Mouse (Mus musculus): ENCODE measurements at regions not wholly inside any gene's neighbourhood (a gene's known extent, or its start where the extent isn't known, plus 50 kb on each side); places are given as distances from the start of the nearest gene placed in this dataset.

DNA sequence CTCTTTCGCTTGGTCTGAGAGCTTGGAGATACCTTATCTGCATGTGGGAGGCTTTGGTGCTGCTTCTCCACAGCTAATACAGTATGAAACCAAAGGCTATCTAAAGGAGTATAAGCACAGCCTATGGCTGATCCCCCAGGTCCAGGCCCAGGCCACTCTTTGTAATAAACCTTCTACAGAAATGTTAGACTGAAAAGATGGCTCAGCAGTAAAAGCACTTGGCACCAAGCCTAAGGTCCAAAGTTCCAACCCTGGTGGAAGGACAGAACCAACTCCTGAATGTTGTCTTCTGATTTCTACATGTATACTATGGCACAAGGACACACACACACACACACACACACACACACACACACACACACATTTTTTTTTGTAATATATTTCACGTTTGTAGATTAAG, 1397.2 kb upstream of the Cntnap5a start:
- DNase-seq = no peak

DNA sequence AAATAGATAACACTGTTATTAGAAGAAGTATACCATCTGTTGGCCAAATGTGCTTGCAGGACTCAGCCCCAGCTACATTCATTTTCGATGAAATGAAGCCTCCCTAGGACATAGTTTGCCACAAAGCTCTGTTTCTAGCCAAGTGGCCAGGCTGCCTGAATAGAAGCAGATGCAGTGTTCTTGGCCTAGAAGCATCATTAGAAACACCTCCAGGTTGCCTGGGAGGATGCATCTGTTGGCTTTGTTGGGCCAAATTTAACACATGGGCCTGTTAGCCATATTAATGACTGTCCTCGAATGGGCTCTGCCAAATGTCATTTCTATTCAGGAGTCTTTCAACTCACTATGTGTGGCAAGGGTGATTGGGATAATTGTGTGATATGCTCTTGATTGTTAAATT, 1354.0 kb upstream of the Cntnap5a start:
- no peak for DNase-seq

DNA sequence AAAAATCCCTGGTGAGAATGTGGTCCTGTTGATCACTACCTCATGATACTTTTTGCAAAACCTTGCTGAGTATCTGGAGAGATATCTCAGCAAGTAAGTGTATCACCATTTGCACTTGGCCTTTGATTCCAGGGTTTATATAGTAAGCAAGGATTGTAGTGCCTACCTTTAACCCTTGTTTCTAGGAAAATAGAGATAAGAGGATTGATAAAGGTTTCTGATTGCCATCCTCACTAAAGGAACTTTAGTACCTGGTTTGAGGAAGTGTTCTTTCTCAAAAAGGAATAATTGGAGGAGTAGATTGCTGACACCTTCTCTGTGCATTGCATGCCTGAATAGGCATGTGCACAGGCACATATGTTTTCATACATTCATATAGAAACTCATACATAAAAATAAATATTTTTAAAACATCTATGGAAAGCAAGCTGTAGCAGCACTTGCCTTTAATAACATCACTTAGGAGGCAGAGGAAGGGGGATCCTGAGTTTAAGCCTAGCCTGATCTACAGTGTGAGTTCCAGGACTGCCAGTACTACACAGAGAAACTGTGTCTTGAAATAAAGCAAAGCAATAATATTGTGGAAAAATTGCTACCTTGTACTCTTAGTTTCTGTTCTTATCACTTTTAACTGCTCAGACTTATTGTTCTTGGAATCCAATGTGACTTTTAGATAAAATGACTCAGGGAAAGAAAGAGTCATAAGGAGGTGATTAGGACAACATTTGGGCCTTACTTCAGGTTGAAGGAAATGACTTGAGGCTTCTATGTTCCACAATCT, 1326.2 kb upstream of the Cntnap5a start:
- DNase-seq = no peak

DNA sequence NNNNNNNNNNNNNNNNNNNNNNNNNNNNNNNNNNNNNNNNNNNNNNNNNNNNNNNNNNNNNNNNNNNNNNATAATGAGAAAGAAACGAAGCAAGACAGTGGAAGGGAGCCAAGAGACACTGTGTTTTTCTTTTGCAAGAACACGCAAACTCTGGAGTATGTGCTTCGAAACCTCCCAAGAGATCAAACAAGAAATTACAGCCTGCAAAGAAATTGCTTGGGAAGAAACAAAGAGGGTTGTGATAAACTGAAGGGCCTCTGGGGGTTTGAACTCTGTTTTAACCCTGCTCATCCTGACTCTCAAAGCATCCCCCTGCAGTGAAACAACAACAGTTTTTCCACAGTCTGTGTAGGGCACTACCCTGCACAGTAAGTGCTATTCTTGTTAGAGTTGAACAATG, 1292.5 kb upstream of the Cntnap5a start:
- DNase-seq = peak; percentile 3

Data from heart, postnatal 4 days (tissue).